11 mouse cellular contexts compared by ENCODE assay signal in genomic region chr2:18005137-18005536, GRCm38 (mm10). TPM values are rescaled to one million over a fixed set of nuclear protein-coding genes. Genes with fewer than 3 reads are reported as not detected.
DNase-seq lines count a peak whose midpoint lies in the region; ATAC-seq and TF ChIP-seq lines count a peak whose summit lies in the region.
"Had no signal": no experiment of that assay in that cellular context is flagged by ENCODE, and none has a peak within 500 bp of the region (broad histone marks: within the 10 kb centered on the region; RNA-seq: fewer than 3 reads in every experiment).

No protein-coding gene starts in this region.

- no peaks in the 10 kb centered on the region for H3K9me3 ChIP-seq in kidney, postnatal 0 days (replicated peaks; ENCODE audit: low read length)
- H3K9me3 ChIP-seq in limb, embryonic 14.5 days (ENCODE audit: control insufficient read depth, low read length): no peaks in the 10 kb centered on the region
- H3K9me3 ChIP-seq: embryonic facial prominence, embryonic 15.5 days; liver, embryonic 13.5 days; midbrain, embryonic 12.5 days had no signal

- peak overlapping the region; percentile 4; the same call in 1 of the 2 replicates for H3K27ac ChIP-seq in kidney, postnatal 0 days
- no peak overlapping the region for H3K27ac ChIP-seq in kidney, adult 2 months (ENCODE audit: insufficient read depth, low read depth, low read length)
- H3K27ac ChIP-seq in limb, embryonic 14.5 days (replicated peaks; ENCODE audit: low read depth, low read length): 0 out of 2 replicates have a peak overlapping the region, but pooled peaks have one; percentile 39
- H3K27ac ChIP-seq: embryonic facial prominence, embryonic 15.5 days; liver, embryonic 13.5 days; midbrain, embryonic 12.5 days had no signal

- no peaks in the 10 kb centered on the region for H3K27me3 ChIP-seq in kidney, postnatal 0 days (ENCODE audit: insufficient read depth, low read length)
- no peaks in the 10 kb centered on the region for H3K27me3 ChIP-seq in kidney, adult 2 months (replicated peaks; ENCODE audit: control insufficient read depth, insufficient read depth, low read length)
- no peaks in the 10 kb centered on the region for H3K27me3 ChIP-seq in limb, embryonic 14.5 days (ENCODE audit: control insufficient read depth, insufficient read depth, low read length)
- H3K27me3 ChIP-seq: embryonic facial prominence, embryonic 15.5 days; liver, embryonic 13.5 days; midbrain, embryonic 12.5 days had no signal

- no peak for TF ChIP-seq POLR2A in kidney, adult 2 months (IDR thresholded peaks at IDR 0.05; ENCODE audit: low read depth, low read length)
- no peak for TF ChIP-seq POLR2A in limb, embryonic 14.5 days (IDR thresholded peaks at IDR 0.05; ENCODE audit: borderline replicate concordance, extremely low read depth, insufficient read depth, insufficient read length)

- ATAC-seq in kidney, postnatal 0 days (replicated peaks; ENCODE audit: low FRiP score, low read depth): no peak
- 0 out of 2 replicates have a peak, but pooled peaks have one; percentile 50 for ATAC-seq in limb, embryonic 14.5 days (ENCODE audit: low FRiP score, low read depth)

- DNase-seq in kidney, postnatal 0 days (ENCODE audit: low spot score): peak; percentile 62
- DNase-seq in kidney, adult 2 months: no peak
- DNase-seq in NIH3T3 (ENCODE audit: low read depth): peak; percentile 85
- peak; percentile 27 for DNase-seq in embryo, embryonic 10 days (ENCODE audit: low spot score)
- DNase-seq in limb, embryonic 14.5 days (ENCODE audit: low spot score): peak; percentile 32
- DNase-seq in adrenal gland, postnatal 4 days (ENCODE audit: low spot score in 2 of 2): no peak
- no peak for DNase-seq in gastrocnemius, postnatal 4 days (ENCODE audit: low spot score in 2 of 2)
- DNase-seq: kidney, adult 18-20 months; liver, embryonic 13.5 days had no signal

- WGBS in kidney, postnatal 0 days: 18% methylated on average over 8 of the region's 8 CpGs
- WGBS in kidney, adult 2 months: 32% methylated on average over 8 of the region's 8 CpGs
- 14% methylated on average over 8 of the region's 8 CpGs for WGBS in limb, embryonic 14.5 days

- H3K4me3 ChIP-seq in kidney, postnatal 0 days (replicated peaks; ENCODE audit: low read depth, low read length): no peak overlapping the region
- H3K4me3 ChIP-seq in kidney, adult 2 months (ENCODE audit: insufficient read depth, low read depth, low read length): no peak overlapping the region
- no peak overlapping the region for H3K4me3 ChIP-seq in limb, embryonic 14.5 days (replicated peaks; ENCODE audit: low read length)
- H3K4me3 ChIP-seq: embryonic facial prominence, embryonic 15.5 days; liver, embryonic 13.5 days; midbrain, embryonic 12.5 days had no signal

- H3K36me3 ChIP-seq in kidney, postnatal 0 days (ENCODE audit: insufficient read depth, low read length): no peaks in the 10 kb centered on the region
- no peaks in the 10 kb centered on the region for H3K36me3 ChIP-seq in kidney, adult 2 months (ENCODE audit: control insufficient read depth, insufficient read depth, low read length)
- H3K36me3 ChIP-seq in limb, embryonic 14.5 days (ENCODE audit: control insufficient read depth, insufficient read depth, low read length): no peaks in the 10 kb centered on the region
- H3K36me3 ChIP-seq: embryonic facial prominence, embryonic 15.5 days; liver, embryonic 13.5 days; midbrain, embryonic 12.5 days had no signal

- H3K4me2 ChIP-seq in kidney, postnatal 0 days (ENCODE audit: low read length): peak overlapping the region; percentile 27; the same call in 1 of the 2 replicates
- H3K4me2 ChIP-seq in limb, embryonic 14.5 days (replicated peaks; ENCODE audit: low read depth, low read length, severe bottlenecking): 0 out of 2 replicates have a peak overlapping the region, but pooled peaks have one; percentile 2
- H3K4me2 ChIP-seq: embryonic facial prominence, embryonic 15.5 days; liver, embryonic 13.5 days; midbrain, embryonic 12.5 days had no signal

- no peak for TF ChIP-seq CTCF in kidney, postnatal 0 days (IDR thresholded peaks at IDR 0.05; ENCODE audit: low read depth)
- TF ChIP-seq CTCF in kidney, adult 2 months (conservative IDR thresholded peaks at IDR 0.05; ENCODE audit: insufficient read depth, insufficient read length, low read depth, low read length): no peak

- no peak overlapping the region for H3K9ac ChIP-seq in kidney, postnatal 0 days (ENCODE audit: low read depth, low read length)
- no peak overlapping the region for H3K9ac ChIP-seq in limb, embryonic 14.5 days (ENCODE audit: low read depth, low read length, severe bottlenecking)
- H3K9ac ChIP-seq: embryonic facial prominence, embryonic 15.5 days; liver, embryonic 13.5 days; midbrain, embryonic 12.5 days had no signal

- H3K4me1 ChIP-seq in kidney, postnatal 0 days (replicated peaks; ENCODE audit: insufficient read depth, low read length): no peaks in the 10 kb centered on the region
- no peaks in the 10 kb centered on the region for H3K4me1 ChIP-seq in kidney, adult 2 months (ENCODE audit: control insufficient read depth, insufficient read depth, low read length)
- H3K4me1 ChIP-seq in limb, embryonic 14.5 days (ENCODE audit: control insufficient read depth, insufficient read depth, low read length): peaks cover 9% of the 10 kb centered on the region; the same call in 1 of the 2 replicates
- H3K4me1 ChIP-seq: embryonic facial prominence, embryonic 15.5 days; liver, embryonic 13.5 days; midbrain, embryonic 12.5 days had no signal

RNA-seq across cellular contexts. Expression of gene H2al2a, which starts 8.4 kb away (rescaled TPM):
- not detected in 2 replicates for polyA plus RNA-seq in kidney, postnatal 0 days (2015; fragmentation: Nextera tagmentation; extraction: Ambion mirVana)
- 0.41 TPM in 1 of 2 replicates, not detected in the other for polyA plus RNA-seq in kidney, adult 2 months (2012; rRNA removed)
- polyA plus RNA-seq in limb, embryonic 14.5 days (2012; rRNA removed): not detected in 2 replicates
- not detected in 2 replicates for polyA plus RNA-seq in limb, embryonic 14.5 days (2014; fragmentation: Nextera tagmentation; extraction: Ambion mirVana)
- not detected for total RNA-seq in adrenal gland, postnatal 4 days (2021)
- not detected for total RNA-seq in gastrocnemius, postnatal 4 days (2021)
- polyA plus RNA-seq: embryonic facial prominence, embryonic 15.5 days; liver, embryonic 13.5 days; midbrain, embryonic 12.5 days had no signal

RNA-seq across cellular contexts. Expression of gene A930004D18Rik, which starts 32.4 kb away (rescaled TPM):
- 14.9 and 17.9 TPM in 2 replicates for polyA plus RNA-seq in kidney, postnatal 0 days (2015; fragmentation: Nextera tagmentation; extraction: Ambion mirVana)
- 1.7 and 2.8 TPM in 2 replicates for polyA plus RNA-seq in kidney, adult 2 months (2012; rRNA removed)
- polyA plus RNA-seq in limb, embryonic 14.5 days (2012; rRNA removed): 8.8 and 10.8 TPM in 2 replicates
- 13.0 and 14.2 TPM in 2 replicates for polyA plus RNA-seq in limb, embryonic 14.5 days (2014; fragmentation: Nextera tagmentation; extraction: Ambion mirVana)
- total RNA-seq in adrenal gland, postnatal 4 days (2021): 1 to 10 TPM; 3.1 to 4.7 TPM
- total RNA-seq in gastrocnemius, postnatal 4 days (2021): 1 to 10 TPM; 5.3 to 6.5 TPM

RNA-seq across cellular contexts. Expression of gene Skida1, which starts 43.7 kb away (rescaled TPM):
- polyA plus RNA-seq in kidney, postnatal 0 days (2015; fragmentation: Nextera tagmentation; extraction: Ambion mirVana): 7.7 and 7.8 TPM in 2 replicates
- polyA plus RNA-seq in kidney, adult 2 months (2012; rRNA removed): 2.4 and 3.7 TPM in 2 replicates
- 18.7 and 19.0 TPM in 2 replicates for polyA plus RNA-seq in limb, embryonic 14.5 days (2012; rRNA removed)
- polyA plus RNA-seq in limb, embryonic 14.5 days (2014; fragmentation: Nextera tagmentation; extraction: Ambion mirVana): 7.9 and 8.2 TPM in 2 replicates
- 10 to 100 TPM in 1 of 2 experiments, 1 to 10 TPM in 1; 9.9 to 11.3 TPM for total RNA-seq in adrenal gland, postnatal 4 days (2021)
- total RNA-seq in gastrocnemius, postnatal 4 days (2021): 1 to 10 TPM; 4.6 to 4.9 TPM

RNA-seq across cellular contexts. Expression of gene Mllt10, which starts 49.9 kb away (rescaled TPM):
- 48.9 and 49.2 TPM in 2 replicates for polyA plus RNA-seq in kidney, postnatal 0 days (2015; fragmentation: Nextera tagmentation; extraction: Ambion mirVana)
- polyA plus RNA-seq in kidney, adult 2 months (2012; rRNA removed): 29.3 and 32.7 TPM in 2 replicates
- 52.7 and 59.4 TPM in 2 replicates for polyA plus RNA-seq in limb, embryonic 14.5 days (2012; rRNA removed)
- polyA plus RNA-seq in limb, embryonic 14.5 days (2014; fragmentation: Nextera tagmentation; extraction: Ambion mirVana): 33.4 and 38.0 TPM in 2 replicates
- 10 to 100 TPM; 62.2 to 64.8 TPM for total RNA-seq in adrenal gland, postnatal 4 days (2021)
- 10 to 100 TPM; 34.5 to 42.5 TPM for total RNA-seq in gastrocnemius, postnatal 4 days (2021)

Comparison
In these comparisons a context has a peak if more than half of its experiments do, and no peak if none do; other contexts are left out.
1. DNase-seq: peak in kidney, postnatal 0 days (single experiment), NIH3T3 (single experiment), embryo, embryonic 10 days (single experiment) and limb, embryonic 14.5 days (single experiment); none in kidney, adult 2 months (single experiment), adrenal gland, postnatal 4 days (0 of 2) and gastrocnemius, postnatal 4 days (0 of 2).